Mouse (Mus musculus) megakaryocyte, adult 5-6 weeks (primary cell): ENCODE measurements around the gene Zdhhc4. TPM values are rescaled to one million over a fixed set of nuclear protein-coding genes. Genes with fewer than 3 reads are reported as not detected.

ENCODE experiments used
- ATAC-seq: 2 replicates; pipeline ENCODE4 v1.8.0; 2016; ENCODE audit warnings: mild to moderate bottlenecking, inconsistent platforms; ENCODE audit not compliant: poor library complexity, severe bottlenecking
- total RNA-seq, 2 experiments: library from RNA; stranded (forward) in 1 of 2; stranded (reverse) in 1 of 2; fragments of 153-499, 151-499 nt in 1 of 2; fragments of 221-1000, 200-1000 nt in 1 of 2; gene quantifications; 2 replicates each; pipeline versions ENCODE4 v1.2.3 to v1.2.4; 2015 to 2017

The Zdhhc4 gene
- total RNA-seq, 2 experiments from 2014 or later = 22.3 to 55.0 TPM

GRCm38 (mm10) chr5:143287774-143288328, 41.2 kb downstream of the Zdhhc4 start:
- ATAC-seq = peak; percentile 62

- no peak for ATAC-seq
These were observed 44.3 kb downstream of the Zdhhc4 start for GRCm38 (mm10) chr5:143284762-143285161.

GRCm38 (mm10) chr5:143279247-143279646, 49.8 kb downstream of the Zdhhc4 start:
- ATAC-seq = no peak

GRCm38 (mm10) chr5:143275761-143276160, 53.3 kb downstream of the Zdhhc4 start:
- no peak for ATAC-seq

- peak; percentile 20; the same call in 1 of the 2 replicates for ATAC-seq
These were observed 56.3 kb downstream of the Zdhhc4 start for GRCm38 (mm10) chr5:143272540-143273330.

GRCm38 (mm10) chr5:143272108-143272507, 56.9 kb downstream of the Zdhhc4 start:
- peak; percentile 25; the same call in 1 of the 2 replicates for ATAC-seq

GRCm38 (mm10) chr5:143271642-143272041, 57.4 kb downstream of the Zdhhc4 start:
- ATAC-seq = no peak

- peak; percentile 16; the same call in 1 of the 2 replicates for ATAC-seq
These were observed 58.9 kb downstream of the Zdhhc4 start for GRCm38 (mm10) chr5:143270151-143270519.

GRCm38 (mm10) chr5:143269363-143270150, 59.5 kb downstream of the Zdhhc4 start, which contains the start of gene Zfp316:
Gene Zfp316 (minus strand): TSS chr5:143270022.
- ATAC-seq = peak; percentile 75

GRCm38 (mm10) chr5:143268985-143269362, 60.1 kb downstream of the Zdhhc4 start:
- ATAC-seq = no peak

- ATAC-seq = no peak
These were observed 62.3 kb downstream of the Zdhhc4 start for GRCm38 (mm10) chr5:143266794-143267193.

Other genes starting within 250 kb of the Zdhhc4 start
- 37.2 and 44.1 TPM in 2 replicates for gene Rnf216, start 216.3 kb downstream of the Zdhhc4 start, total RNA-seq (2015)
- 38.1 and 57.9 TPM in 2 replicates for gene Rnf216, start 216.3 kb downstream of the Zdhhc4 start, total RNA-seq (2017)
- gene Olfr718-ps1, start 181.7 kb downstream of the Zdhhc4 start, total RNA-seq (2015) = not detected in 2 replicates
- not detected in 2 replicates for gene Olfr718-ps1, start 181.7 kb downstream of the Zdhhc4 start, total RNA-seq (2017)
- gene Rbak, start 148.5 kb downstream of the Zdhhc4 start, total RNA-seq (2015) = 3.8 and 5.1 TPM in 2 replicates
- gene Rbak, start 148.5 kb downstream of the Zdhhc4 start, total RNA-seq (2017) = 6.6 and 8.7 TPM in 2 replicates
- gene Spdye4b, start 148.2 kb downstream of the Zdhhc4 start, total RNA-seq (2015) = not detected in 2 replicates
- not detected in 2 replicates for gene Spdye4b, start 148.2 kb downstream of the Zdhhc4 start, total RNA-seq (2017)
- not detected in 2 replicates for gene Spdye4a, start 102.4 kb downstream of the Zdhhc4 start, total RNA-seq (2015)
- gene Spdye4a, start 102.4 kb downstream of the Zdhhc4 start, total RNA-seq (2017) = not detected in 2 replicates
- gene Zfp12, start 94.1 kb downstream of the Zdhhc4 start, total RNA-seq (2015) = 1.5 and 3.1 TPM in 2 replicates
- 6.4 and 6.7 TPM in 2 replicates for gene Zfp12, start 94.1 kb downstream of the Zdhhc4 start, total RNA-seq (2017)
- gene Zfp316, start 59.2 kb downstream of the Zdhhc4 start, total RNA-seq (2015) = 0.32 and 0.47 TPM in 2 replicates
- 1.2 and 1.4 TPM in 2 replicates for gene Zfp316, start 59.2 kb downstream of the Zdhhc4 start, total RNA-seq (2017)
- gene Zfp853, start 35.6 kb downstream of the Zdhhc4 start, total RNA-seq (2015) = 0.09 TPM in 1 of 2 replicates, not detected in the other
- not detected in 2 replicates for gene Zfp853, start 35.6 kb downstream of the Zdhhc4 start, total RNA-seq (2017)
- 22.4 TPM in 2 replicates for gene E130309D02Rik, start 13.9 kb downstream of the Zdhhc4 start, total RNA-seq (2015)
- gene E130309D02Rik, start 13.9 kb downstream of the Zdhhc4 start, total RNA-seq (2017) = 10.2 and 13.7 TPM in 2 replicates
- gene Grid2ip, start 28.1 kb upstream of the Zdhhc4 start, total RNA-seq (2015) = not detected in 2 replicates
- not detected in 2 replicates for gene Grid2ip, start 28.1 kb upstream of the Zdhhc4 start, total RNA-seq (2017)
- gene Kdelr2, start 74.6 kb upstream of the Zdhhc4 start, total RNA-seq (2015) = 56.4 and 58.9 TPM in 2 replicates
- 91.2 and 100.0 TPM in 2 replicates for gene Kdelr2, start 74.6 kb upstream of the Zdhhc4 start, total RNA-seq (2017)
- gene Daglb, start 135.3 kb upstream of the Zdhhc4 start, total RNA-seq (2015) = 16.0 and 16.1 TPM in 2 replicates
- gene Daglb, start 135.3 kb upstream of the Zdhhc4 start, total RNA-seq (2017) = 27.0 and 36.3 TPM in 2 replicates
- 1,230 and 1,275 TPM in 2 replicates for gene Rac1, start 198.8 kb upstream of the Zdhhc4 start, total RNA-seq (2015)
- gene Rac1, start 198.8 kb upstream of the Zdhhc4 start, total RNA-seq (2017) = 215 and 239 TPM in 2 replicates